Mouse (Mus musculus) left cerebral cortex, adult 9 months (tissue): Measurements from ENCODE around the gene Ccdc17.

Source experiments
- DNase-seq, 2 experiments: peaks; one replicate each; pipeline ENCODE4 v3.0.0; 2022; ENCODE audit warnings: low spot score in 2 of 2

Ccdc17 gene

DNA sequence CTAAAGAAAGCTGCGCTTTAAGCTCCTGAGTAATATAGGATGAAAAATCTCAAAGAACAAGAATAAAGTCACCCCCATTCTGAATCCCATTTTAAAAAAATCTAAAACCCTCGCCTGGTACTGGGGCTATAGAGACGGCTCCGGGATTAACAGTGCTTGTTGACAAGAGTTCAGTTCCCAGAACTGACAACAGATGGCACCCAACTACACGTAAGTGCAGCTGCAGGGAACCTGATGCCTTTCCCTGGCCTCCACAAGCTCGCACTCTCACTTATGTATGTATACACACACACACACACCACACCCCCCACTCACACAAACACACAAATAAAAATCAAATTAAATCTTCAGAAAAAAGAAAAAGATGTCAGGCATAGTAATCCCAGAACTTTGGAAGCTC, 47.9 kb downstream of the Ccdc17 start:
- DNase-seq = no peak

- no peak for DNase-seq
These were observed 49.2 kb downstream of the Ccdc17 start for GRCm38 (mm10) chr4:116645624-116646023.

DNA sequence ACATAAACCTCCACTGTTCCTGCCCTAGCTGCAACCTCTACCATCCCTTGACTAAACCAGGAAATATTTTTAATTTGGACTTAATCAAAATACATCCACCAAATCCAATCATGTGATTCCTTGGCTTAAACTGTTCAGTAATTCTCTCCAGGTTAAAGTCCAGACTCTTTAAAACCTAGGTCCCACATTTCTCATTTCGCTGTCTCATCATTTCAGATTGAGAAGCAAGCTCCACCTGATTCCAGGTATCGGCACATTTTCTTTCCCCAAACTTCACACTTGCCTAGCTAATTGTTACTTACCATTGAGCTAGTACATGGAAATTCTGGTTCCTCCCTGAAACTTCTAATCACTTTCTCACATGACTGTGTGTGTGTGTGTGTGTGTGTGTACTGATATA, 53.0 kb downstream of the Ccdc17 start:
- DNase-seq = no peak
